Mouse (Mus musculus): ENCODE data around the gene Zfand2b.

DNA sequence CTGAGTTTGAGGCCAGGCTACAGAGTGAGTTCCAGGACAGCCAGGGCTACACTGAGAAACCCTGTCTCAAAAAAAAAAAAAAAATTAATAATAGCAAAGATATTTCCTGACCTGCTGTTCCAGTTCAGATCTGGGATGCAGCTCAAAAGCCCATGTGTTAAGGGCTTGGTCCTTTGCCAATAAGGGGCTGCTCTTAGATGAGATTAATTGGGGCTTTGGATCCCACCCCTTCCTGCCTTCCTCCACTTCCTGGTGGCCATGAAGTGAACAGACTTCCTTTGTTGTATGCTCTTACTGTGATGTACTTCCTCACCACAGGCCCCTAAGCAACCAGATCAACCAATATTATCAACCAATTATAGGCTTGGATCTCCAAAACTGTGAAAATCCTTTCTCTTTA is 18.7 kb downstream of the Zfand2b start:
- no peak for TF ChIP-seq GATA1 (IDR thresholded peaks at IDR 0.05; ENCODE audit: borderline replicate concordance, low read length)
- TF ChIP-seq FLI1 (IDR thresholded peaks at IDR 0.05; ENCODE audit: low read length) = no peak

All from megakaryocyte, embryonic 14.5 days (primary cell).